Mouse (Mus musculus): ENCODE measurements at regions not wholly inside any gene's neighbourhood (a gene's known extent, or its start where the extent isn't known, plus 50 kb on each side); places are given as distances from the start of the nearest gene placed in this dataset.

GRCm38 (mm10) chr3:52621936-52622335, 353.8 kb downstream of the Foxo1 start:
- intact Hi-C loops (cut with DNase I), result no loop called here
- Histone ChIP-seq H3K27me3 (ENCODE audit: control insufficient read depth, insufficient read depth, low read length) (no peaks in the 10 kb centered on the region), H3K36me3 (ENCODE audit: control insufficient read depth, insufficient read depth, low read length) (no peaks in the 10 kb centered on the region), H3K9ac (ENCODE audit: low read depth, low read length) (no peak overlapping the region), H3K4me3 (no peak overlapping the region), H3K27ac (no peak overlapping the region), H3K4me1 (ENCODE audit: control insufficient read depth, insufficient read depth, low read length) (no peaks in the 10 kb centered on the region), H3K79me2 (replicated peaks; ENCODE audit: control insufficient read depth, insufficient read depth, low read length) (no peaks in the 10 kb centered on the region)
- no peak for TF ChIP-seq CTCF (IDR thresholded peaks at IDR 0.05)
- no peak for TF ChIP-seq POLR2A (IDR thresholded peaks at IDR 0.05; ENCODE audit: insufficient read depth, low read depth, low read length)
- TF ChIP-seq EP300 (IDR thresholded peaks at IDR 0.05; ENCODE audit: insufficient read depth, low read depth, low read length), result no peak
- no peak for DNase-seq
- WGBS, result 65% methylated on average over 8 of the region's 8 CpGs

- no peaks in the 10 kb centered on the region for H3K4me1 ChIP-seq (ENCODE audit: control insufficient read depth, insufficient read depth, low read length)
- H3K27me3 ChIP-seq (ENCODE audit: control insufficient read depth, insufficient read depth, low read length), result no peaks in the 10 kb centered on the region
- H3K27ac ChIP-seq, result no peak overlapping the region
- no peaks in the 10 kb centered on the region for H3K36me3 ChIP-seq (ENCODE audit: control insufficient read depth, insufficient read depth, low read length)
- H3K9ac ChIP-seq (ENCODE audit: low read depth, low read length), result no peak overlapping the region
- no peak overlapping the region for H3K4me3 ChIP-seq
- WGBS, result 80% methylated on average over 2 of the region's 2 CpGs
- DNase-seq, result no peak
- no peaks in the 10 kb centered on the region for H3K79me2 ChIP-seq (replicated peaks; ENCODE audit: control insufficient read depth, insufficient read depth, low read length)
- TF ChIP-seq EP300 (IDR thresholded peaks at IDR 0.05; ENCODE audit: insufficient read depth, low read depth, low read length), result no peak
- TF ChIP-seq POLR2A (IDR thresholded peaks at IDR 0.05; ENCODE audit: insufficient read depth, low read depth, low read length), result no peak
- no peak for TF ChIP-seq CTCF (IDR thresholded peaks at IDR 0.05)
- intact Hi-C loops (cut with DNase I), result no loop called here
These were observed 350.7 kb downstream of the Foxo1 start for GRCm38 (mm10) chr3:52618925-52619224.

GRCm38 (mm10) chr3:52618212-52618924, 350.2 kb downstream of the Foxo1 start:
- WGBS, result 76% methylated on average over 7 of the region's 7 CpGs
- Histone ChIP-seq H3K27ac (no peak overlapping the region), H3K4me1 (ENCODE audit: control insufficient read depth, insufficient read depth, low read length) (no peaks in the 10 kb centered on the region), H3K4me3 (no peak overlapping the region), H3K27me3 (ENCODE audit: control insufficient read depth, insufficient read depth, low read length) (no peaks in the 10 kb centered on the region), H3K79me2 (replicated peaks; ENCODE audit: control insufficient read depth, insufficient read depth, low read length) (no peaks in the 10 kb centered on the region), H3K9ac (ENCODE audit: low read depth, low read length) (no peak overlapping the region), H3K36me3 (ENCODE audit: control insufficient read depth, insufficient read depth, low read length) (no peaks in the 10 kb centered on the region)
- intact Hi-C loops (cut with DNase I), result no loop called here
- TF ChIP-seq CTCF (IDR thresholded peaks at IDR 0.05), result no peak
- no peak for TF ChIP-seq POLR2A (IDR thresholded peaks at IDR 0.05; ENCODE audit: insufficient read depth, low read depth, low read length)
- no peak for TF ChIP-seq EP300 (IDR thresholded peaks at IDR 0.05; ENCODE audit: insufficient read depth, low read depth, low read length)
- DNase-seq, result no peak

- Histone ChIP-seq H3K4me3 (no peak overlapping the region), H3K9ac (ENCODE audit: low read depth, low read length) (no peak overlapping the region), H3K27ac (no peak overlapping the region), H3K27me3 (ENCODE audit: control insufficient read depth, insufficient read depth, low read length) (no peaks in the 10 kb centered on the region), H3K79me2 (replicated peaks; ENCODE audit: control insufficient read depth, insufficient read depth, low read length) (no peaks in the 10 kb centered on the region), H3K4me1 (ENCODE audit: control insufficient read depth, insufficient read depth, low read length) (no peaks in the 10 kb centered on the region), H3K36me3 (ENCODE audit: control insufficient read depth, insufficient read depth, low read length) (no peaks in the 10 kb centered on the region)
- 76% methylated on average over 8 of the region's 8 CpGs for WGBS
- TF ChIP-seq POLR2A (IDR thresholded peaks at IDR 0.05; ENCODE audit: insufficient read depth, low read depth, low read length), result no peak
- TF ChIP-seq EP300 (IDR thresholded peaks at IDR 0.05; ENCODE audit: insufficient read depth, low read depth, low read length), result no peak
- no peak for DNase-seq
- intact Hi-C loops (cut with DNase I), result no loop called here
These were observed 349.4 kb downstream of the Foxo1 start for GRCm38 (mm10) chr3:52617413-52618149.

GRCm38 (mm10) chr3:52611881-52612280, 343.7 kb downstream of the Foxo1 start:
- Histone ChIP-seq H3K4me1 (ENCODE audit: control insufficient read depth, insufficient read depth, low read length) (0 out of 2 replicates have a peak, but pooled peaks cover 2% of the 10 kb centered on the region), H3K4me3 (no peak overlapping the region), H3K79me2 (replicated peaks; ENCODE audit: control insufficient read depth, insufficient read depth, low read length) (no peaks in the 10 kb centered on the region), H3K27me3 (ENCODE audit: control insufficient read depth, insufficient read depth, low read length) (no peaks in the 10 kb centered on the region), H3K27ac (no peak overlapping the region), H3K36me3 (ENCODE audit: control insufficient read depth, insufficient read depth, low read length) (no peaks in the 10 kb centered on the region), H3K9ac (ENCODE audit: low read depth, low read length) (no peak overlapping the region)
- TF ChIP-seq CTCF (IDR thresholded peaks at IDR 0.05) (no peak), POLR2A (IDR thresholded peaks at IDR 0.05; ENCODE audit: insufficient read depth, low read depth, low read length) (no peak), EP300 (IDR thresholded peaks at IDR 0.05; ENCODE audit: insufficient read depth, low read depth, low read length) (no peak)
- DNase-seq, result no peak
- intact Hi-C loops (cut with DNase I), result no loop called here
- WGBS, result 92% methylated on average over 8 of the region's 8 CpGs

- Histone ChIP-seq H3K4me3 (no peak overlapping the region), H3K27ac (no peak overlapping the region), H3K27me3 (ENCODE audit: control insufficient read depth, insufficient read depth, low read length) (no peaks in the 10 kb centered on the region), H3K9ac (ENCODE audit: low read depth, low read length) (no peak overlapping the region), H3K79me2 (replicated peaks; ENCODE audit: control insufficient read depth, insufficient read depth, low read length) (no peaks in the 10 kb centered on the region), H3K4me1 (ENCODE audit: control insufficient read depth, insufficient read depth, low read length) (0 out of 2 replicates have a peak, but pooled peaks cover 2% of the 10 kb centered on the region), H3K36me3 (ENCODE audit: control insufficient read depth, insufficient read depth, low read length) (no peaks in the 10 kb centered on the region)
- 73% methylated on average over 3 of the region's 3 CpGs for WGBS
- TF ChIP-seq EP300 (IDR thresholded peaks at IDR 0.05; ENCODE audit: insufficient read depth, low read depth, low read length) (no peak), CTCF (IDR thresholded peaks at IDR 0.05) (no peak), POLR2A (IDR thresholded peaks at IDR 0.05; ENCODE audit: insufficient read depth, low read depth, low read length) (no peak)
- intact Hi-C loops (cut with DNase I), result no loop called here
- no peak for DNase-seq
These were observed 342.3 kb downstream of the Foxo1 start for GRCm38 (mm10) chr3:52610466-52610865.
